Mouse (Mus musculus) frontal cortex, postnatal 10 days (tissue): Measurements from ENCODE around the gene Dlgap1.
"Not testable (repeated sequence)": the region's sequence is repeated elsewhere in the genome, so short reads cannot be mapped to it uniquely, and the experiment has no call there.

Source experiments
- DNase-seq, 2 experiments: peaks; one replicate each; pipeline ENCODE4 v3.0.0; 2022; ENCODE audit warnings: low spot score in 2 of 2, mixed read lengths in 1 of 2

Gene Dlgap1

DNA sequence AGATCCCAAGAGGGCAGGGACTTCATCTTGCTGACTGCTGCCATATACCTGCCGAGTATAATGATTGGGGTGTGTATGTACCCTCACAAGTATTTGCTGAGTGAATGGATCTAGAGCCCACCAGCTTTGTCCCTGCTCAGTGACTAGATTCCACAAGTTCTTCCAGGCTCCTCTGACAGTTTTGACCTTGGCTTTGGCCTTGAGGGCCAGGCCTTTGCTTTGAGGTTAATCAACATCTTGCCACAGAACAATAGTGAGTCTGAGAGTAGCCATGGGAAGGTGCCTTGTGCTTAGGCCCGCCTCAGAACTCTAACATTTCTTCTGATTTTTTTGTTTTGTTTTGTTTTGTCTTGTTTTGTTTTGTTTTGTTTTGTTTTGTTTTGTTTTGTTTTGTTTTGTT is 837.7 kb downstream of the Dlgap1 start:
- no peak for DNase-seq

DNA sequence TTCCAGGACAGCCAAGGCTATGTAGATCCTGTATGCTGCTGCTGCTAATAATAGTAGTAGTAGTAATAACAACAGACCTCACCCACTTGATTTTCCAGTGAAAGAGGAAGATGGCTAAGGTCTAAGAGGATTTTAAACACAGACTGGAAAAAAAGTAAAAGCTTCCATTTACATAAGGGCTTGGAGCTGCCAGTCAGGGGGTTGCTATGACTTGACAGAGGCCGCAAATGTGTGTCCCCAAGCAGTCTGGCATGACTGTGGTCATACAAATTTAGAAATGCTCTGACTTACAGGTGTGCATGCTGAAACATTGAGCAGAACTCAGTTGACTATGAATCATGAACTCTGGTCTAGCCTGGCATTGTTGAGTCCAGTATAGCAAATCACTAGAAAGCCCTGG is 839.0 kb downstream of the Dlgap1 start:
- DNase-seq = no peak

DNA sequence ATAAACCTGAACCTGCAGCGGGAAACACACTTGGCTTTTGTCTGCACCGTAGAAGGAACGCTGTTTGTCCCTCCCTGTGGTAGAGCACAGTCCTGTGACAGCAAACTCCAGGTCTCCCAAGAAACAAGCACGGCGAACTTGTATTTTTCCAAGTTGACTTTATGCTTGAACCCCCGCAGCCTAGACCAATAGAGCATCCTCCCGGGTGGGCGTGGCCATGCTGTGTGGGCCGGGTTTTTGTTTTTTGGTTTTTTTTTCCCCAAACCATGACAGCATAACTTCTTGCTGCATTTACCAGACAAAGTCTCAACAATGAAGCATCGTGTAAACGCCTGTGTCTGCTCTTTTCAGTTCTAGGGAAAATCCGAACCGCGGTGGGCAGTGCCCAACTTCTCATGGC is 840.0 kb downstream of the Dlgap1 start:
- DNase-seq = no peak

DNA sequence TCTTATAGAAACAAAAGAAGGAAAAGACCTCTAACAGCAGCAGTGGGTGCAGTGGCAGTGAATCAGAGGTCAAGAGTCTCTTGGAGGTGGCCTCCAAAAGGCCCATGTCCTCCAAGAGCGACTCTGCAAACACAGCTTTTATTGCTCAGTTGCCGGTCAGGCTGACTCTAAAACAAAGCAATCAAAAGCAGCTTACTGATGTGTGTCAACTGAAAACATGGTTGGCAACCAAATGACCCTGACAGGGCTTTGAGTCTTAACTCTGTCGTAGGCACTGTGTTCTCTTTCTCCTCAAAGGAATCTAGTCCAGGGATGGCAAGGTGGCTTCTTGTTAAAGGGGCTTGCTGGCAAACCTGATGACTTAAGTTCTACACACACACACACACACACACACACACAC is 840.9 kb downstream of the Dlgap1 start:
- no peak for DNase-seq

DNA sequence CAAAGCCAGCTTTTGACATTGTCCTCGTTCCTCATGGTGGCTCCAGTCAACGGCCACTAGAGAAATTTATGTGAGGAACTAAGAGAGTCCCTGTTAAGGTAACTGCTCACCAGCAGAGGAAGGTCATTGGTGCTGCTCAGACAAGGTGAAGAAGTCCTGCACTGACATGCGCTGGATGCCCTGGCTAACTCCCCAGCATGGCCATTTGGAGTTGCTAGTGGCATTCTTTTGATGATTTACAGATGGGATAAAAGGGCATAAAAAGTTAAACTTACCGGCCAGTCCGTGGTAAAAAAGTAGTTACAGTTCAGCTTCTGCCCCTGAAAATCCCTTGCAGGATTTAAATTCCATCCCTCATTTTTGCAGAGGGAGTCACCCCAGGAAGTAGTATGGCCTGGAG is 841.9 kb downstream of the Dlgap1 start:
- DNase-seq = no peak

DNA sequence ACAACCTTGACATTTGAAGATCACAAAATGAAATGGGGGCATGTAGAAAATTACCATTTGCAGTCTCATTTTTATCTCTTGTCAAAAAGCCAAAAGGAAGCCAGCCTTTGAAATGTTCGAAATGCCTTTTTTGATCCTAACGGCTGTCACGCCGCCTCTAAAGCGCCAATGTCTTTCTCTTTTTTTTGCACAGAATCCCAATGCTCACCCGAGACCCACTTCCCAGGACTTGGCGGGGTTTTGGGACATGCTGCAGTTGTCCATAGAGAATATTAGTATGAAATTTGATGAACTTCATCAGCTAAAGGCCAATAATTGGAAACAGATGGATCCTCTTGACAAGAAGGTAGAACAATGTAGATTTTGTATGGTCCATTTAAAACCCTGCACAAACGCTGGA is 846.1 kb downstream of the Dlgap1 start:
- no peak for DNase-seq

DNA sequence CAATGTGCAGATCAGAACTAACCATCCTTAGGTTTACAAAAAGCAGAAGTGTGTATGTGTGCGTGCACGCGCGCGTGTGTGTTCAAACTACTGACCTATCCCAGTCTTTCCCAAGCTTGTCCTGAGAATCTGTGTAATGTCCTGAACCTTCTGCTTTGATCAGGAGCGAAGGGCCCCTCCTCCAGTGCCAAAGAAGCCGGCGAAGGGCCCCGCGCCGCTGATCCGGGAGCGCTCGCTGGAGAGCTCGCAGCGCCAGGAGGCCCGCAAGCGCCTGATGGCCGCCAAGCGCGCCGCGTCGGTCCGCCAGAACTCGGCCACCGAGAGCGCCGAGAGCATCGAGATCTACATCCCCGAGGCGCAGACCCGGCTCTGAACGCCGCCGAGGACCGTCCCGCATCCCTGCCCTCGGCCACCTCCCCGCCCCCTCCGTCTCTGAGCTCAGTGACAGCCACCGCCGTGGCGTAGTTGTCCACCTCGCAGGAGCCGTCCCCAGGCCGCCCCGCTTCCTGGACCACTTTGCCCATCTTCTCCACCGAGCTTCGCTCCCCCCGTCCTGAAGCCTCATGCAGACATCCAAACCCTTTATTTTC is 849.1 kb downstream of the Dlgap1 start:
- DNase-seq = no peak

DNA sequence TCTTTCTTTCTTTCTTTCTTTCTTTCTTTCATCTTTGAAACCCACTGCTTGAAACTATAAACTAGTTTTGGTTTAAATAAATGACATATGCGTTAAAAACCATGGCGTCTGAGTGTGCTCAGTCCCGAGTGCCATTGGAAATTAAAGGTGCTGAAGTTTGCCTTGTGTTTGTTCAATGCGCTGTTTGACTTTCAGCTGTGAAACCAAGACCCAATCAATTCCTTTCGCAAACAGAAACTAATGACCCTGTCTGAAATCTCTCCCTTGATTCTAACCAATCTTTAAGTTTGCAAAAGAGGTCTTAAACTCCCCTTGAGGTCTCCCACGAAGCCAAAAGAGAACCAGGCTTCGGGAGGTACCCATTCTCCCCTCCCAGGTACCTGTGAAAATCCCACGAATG is 854.2 kb downstream of the Dlgap1 start:
- DNase-seq = no peak

DNA sequence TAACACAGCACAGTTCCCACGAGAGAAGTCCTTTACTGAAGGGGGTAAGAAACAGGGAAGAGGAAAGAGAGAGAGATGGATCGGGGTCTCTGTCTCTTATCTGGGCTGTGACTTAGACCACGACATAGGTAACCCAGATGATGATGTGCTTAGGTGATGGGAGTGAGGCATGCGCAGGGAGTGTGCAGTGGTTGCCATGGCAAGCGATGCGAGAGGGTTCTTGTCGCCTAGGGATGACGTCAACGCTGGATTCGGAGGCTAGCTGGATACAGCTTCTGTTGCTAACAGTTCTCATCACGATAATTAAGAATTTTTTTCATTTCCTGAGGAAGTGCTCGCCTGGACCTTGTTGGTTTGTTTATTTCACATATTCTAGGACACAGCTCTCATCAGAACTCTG is 857.4 kb downstream of the Dlgap1 start:
- peak; percentile 67 to 69 for DNase-seq

DNA sequence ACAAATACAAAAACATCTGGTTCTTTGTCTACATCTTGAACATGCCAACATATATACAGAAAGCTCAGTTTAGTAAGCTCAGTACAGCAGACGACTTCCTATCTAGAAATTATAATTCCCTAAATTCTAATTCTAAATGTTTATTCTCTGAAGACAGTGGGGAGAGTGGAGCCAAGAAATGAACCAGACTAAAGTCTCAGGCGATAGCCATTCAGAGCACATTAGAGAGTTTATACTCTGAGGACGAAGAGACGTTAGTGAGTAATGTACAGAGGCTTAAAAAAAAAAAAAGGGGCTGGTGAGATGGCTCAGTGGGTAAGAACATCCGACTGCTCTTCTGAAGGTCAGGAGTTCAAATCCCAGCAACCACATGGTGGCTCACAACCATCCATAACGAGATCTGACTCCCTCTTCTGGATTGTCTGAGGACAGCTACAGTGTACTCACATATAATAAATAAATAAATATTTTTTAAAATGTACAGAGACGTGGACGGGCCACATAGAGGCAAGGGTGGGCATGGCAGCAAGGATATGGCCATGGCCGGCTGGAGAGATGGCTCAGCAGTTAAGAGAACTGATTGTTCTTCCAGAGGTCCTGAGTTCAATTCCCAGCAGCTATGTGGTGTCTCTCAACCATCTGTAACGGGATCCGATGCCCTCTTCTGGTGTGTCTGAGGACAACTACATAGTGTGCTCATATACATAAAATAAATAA is 858.7 kb downstream of the Dlgap1 start:
- DNase-seq = not testable (repeated sequence)

DNA sequence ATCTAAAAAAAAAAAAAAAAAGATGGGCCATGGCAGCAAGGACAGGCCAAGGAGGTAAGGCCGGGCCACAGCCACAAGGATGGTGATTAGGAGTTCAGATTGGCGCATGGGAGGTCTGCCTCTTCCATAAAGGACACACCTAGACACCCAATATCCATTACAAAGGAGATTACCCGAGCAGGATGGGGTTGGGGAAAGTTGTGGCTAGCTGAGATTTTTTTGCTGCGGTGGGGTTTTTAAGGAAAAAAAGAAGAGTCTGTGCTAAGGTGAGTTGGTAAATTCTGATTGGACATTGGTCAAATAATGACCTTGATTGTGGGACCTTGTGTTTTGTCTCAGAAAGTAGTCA is 859.3 kb downstream of the Dlgap1 start:
- no peak for DNase-seq

DNA sequence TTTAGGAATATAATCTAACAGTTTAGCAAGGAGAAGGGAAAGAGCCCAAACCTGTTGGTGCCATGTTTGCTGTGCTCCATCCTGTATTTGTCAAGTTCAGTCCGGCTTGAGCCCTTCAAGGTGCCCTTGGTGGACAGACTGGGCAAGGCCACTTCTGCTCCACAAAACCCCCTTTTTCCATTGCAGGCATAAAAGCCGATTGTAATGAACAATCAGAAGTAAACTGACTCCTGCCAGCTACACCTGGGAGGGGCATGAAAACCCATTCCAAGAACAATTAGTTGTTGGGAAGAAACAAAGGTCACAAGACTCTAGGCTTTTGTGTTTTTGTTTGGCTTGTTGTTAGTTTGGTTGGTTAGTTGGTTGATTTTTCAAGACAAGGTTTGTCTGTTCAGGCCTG is 859.7 kb downstream of the Dlgap1 start:
- no peak for DNase-seq

DNA sequence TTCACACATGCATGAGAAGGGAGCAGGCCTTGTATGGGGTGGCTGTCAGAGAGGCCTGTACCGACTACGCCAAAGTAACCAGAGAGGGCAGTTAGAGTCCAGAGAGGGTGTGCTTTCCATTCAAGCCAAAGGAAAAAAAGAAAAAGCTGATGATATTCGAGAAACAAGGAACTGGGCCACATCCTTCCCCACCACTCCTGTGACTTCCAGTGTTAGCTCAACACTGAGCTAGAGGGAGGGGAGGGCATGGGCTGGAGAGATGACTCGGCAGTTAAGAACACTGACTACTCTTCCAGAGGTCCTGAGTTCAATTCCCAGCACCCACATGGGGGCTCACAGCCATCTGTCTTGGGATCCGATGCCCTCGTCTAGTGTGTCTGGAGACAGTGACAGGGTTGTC is 860.3 kb downstream of the Dlgap1 start:
- no peak for DNase-seq

DNA sequence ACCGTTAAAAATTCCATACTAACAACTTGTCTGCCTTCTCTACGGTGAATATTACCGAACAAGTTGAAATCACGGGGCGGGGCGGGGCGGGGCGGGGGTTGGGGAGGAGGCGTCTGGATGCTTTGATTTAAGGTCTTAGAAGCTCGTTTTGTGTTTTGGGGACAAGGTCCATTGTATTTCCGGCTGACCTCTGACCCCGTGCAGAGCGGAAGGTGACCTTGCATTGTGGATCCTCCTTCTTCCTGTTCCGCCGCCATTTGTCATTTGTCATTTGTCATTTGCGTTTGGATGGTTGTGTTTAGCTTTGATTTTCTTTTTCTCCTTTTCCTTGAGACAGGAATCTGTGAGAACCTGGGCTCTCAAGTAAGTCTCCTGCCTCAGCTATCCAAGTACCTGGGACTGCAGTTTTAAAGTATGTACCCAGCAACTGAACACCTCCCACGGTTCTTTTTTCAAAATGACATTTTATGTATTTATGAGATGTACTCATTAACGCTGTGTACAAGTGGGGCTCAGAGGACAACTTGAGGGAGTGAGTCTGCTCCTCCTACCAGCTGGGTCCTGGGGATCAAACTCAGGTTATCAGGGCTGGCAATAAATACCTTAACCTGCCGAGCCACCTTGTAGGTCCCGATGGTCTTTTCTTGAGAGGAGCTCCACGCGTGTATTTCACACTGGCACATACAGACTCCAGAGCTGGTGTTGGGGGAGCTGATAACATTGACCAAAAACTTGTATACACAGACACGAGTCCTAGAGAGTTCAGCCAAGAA is 861.3 kb downstream of the Dlgap1 start:
- no peak for DNase-seq

DNA sequence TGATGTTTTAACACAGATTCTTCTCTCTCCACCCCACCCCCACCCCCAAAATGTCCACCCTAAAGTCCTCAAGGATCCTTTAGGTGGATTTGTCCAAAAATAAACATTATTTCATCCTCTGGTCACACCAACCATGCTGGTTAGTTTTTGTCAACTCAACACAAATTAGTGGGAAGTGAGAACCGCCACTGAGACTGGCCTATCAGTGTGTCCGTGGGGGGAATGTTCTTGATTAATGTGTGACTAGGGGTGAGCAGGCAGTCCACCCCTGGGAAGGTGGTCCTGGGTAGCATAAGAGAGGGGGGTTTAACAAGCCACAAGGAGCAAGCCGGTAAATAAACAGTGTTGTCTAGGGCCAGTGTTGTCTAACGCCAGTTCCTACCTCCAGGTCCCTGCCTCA is 862.7 kb downstream of the Dlgap1 start:
- DNase-seq = no peak

DNA sequence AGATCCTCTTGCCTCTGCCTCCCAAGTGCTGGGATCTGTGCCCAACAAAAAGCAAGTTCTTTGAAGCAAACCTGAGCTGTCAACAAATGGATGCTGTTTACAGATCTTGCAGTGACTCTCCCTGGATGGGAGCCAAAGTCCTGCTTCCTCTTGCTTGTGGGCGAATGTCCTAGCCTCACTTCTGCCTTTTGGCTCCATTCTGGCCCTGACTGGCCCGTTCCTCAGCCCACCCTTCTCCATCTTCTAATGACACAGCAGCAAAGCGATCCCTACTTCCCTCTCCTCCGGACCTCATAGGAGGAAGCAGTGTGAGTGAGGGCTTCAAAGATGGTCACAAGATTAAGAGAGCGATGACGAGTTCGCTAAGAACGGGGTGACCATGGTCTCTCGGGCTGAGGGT is 863.7 kb downstream of the Dlgap1 start:
- peak; percentile 45 to 52 for DNase-seq

DNA sequence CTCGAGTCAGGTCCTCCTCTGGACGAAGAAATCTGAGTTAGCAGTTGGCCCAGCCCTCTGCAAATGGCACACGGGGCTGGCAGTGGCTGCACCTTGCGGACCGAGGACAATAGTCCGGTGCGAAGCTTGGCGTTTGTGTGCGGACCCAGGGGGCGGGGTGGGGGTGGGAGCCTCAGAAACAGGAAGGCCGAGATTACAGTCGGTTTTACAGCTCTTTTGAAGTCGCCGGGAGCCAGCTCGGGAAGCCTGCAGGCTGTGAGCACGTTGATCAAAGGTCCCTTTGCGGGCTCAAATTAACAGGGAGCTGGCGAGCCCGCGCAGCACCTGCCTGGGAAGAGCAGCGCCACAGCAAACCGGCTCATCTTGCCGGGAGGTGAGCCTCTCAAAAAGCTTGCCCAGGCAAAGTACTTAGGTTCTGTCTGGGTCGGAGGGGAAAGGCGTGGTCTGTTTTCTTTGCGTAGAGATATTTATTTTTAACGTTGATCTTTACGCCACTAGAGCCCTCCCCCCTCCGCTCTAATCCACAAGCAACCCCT is 865.6 kb downstream of the Dlgap1 start:
- no peak for DNase-seq

DNA sequence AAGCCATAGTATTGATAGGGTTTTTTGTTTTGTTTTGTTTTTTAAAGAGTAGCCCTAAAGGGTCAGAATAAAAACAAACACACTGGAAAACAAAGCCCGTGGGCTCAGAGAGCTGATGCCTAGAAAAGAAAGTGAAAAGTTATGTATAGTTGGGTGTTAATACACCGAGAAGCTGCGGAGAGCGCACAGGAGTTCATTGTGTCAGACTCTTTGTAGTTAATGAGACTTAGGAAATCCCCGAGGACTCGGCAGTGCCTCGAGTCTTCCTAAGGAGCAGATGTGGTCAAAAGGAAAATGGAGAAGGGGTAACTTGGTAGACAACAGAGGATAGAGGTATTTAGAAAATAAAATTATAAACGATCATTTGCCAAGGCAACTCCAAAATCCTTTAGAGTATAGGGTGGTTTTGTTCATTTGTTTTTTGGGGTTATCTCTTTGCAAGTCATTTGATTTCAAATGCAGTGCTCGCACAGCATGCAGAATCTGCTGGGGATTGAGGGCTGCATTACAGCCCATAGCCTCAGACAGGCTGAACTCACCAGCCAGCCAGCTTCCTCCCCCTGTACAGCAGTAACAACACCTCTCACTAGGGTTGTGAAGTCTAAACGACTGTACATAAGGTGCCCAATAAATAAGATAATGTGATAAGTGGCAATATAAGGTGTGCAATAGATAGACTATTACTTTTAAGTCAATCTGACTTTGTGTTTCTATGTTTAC is 866.4 kb downstream of the Dlgap1 start:
- DNase-seq = no peak

DNA sequence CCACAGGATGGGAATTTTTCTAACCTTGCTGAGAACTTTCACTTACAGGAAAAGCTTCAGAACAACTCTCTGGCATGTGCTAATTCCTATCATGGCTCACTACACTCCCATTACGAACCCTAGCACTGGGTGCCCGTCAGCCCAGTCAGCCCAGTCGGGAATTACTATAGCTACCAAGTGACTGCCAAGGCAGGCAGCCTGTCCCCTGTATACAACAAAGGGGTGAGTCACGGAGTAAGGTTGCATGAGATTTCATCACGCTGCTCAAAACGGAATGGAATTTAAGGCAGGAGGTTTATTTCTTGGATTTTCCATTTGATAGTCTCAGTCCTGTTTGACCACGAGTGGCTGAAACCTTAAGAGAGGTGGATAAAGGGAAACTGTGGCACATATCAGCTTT is 867.9 kb downstream of the Dlgap1 start:
- DNase-seq = no peak

DNA sequence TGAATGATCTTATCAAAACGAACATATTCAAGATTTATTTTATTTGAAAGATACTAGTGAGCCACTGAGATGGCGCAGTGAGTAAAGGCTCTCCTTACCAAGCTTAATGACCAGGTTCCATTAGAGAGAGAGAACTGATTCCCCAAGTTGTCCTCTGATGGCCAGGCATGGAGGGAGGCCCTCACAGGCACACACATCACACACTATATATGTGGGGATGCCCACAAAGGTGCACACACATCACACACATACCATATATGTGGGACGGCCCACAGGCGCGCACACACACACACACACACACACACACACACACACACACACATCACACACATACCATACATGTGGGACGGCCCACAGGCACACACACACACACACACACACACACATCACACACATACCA is 868.6 kb downstream of the Dlgap1 start:
- DNase-seq = not testable (repeated sequence)

DNA sequence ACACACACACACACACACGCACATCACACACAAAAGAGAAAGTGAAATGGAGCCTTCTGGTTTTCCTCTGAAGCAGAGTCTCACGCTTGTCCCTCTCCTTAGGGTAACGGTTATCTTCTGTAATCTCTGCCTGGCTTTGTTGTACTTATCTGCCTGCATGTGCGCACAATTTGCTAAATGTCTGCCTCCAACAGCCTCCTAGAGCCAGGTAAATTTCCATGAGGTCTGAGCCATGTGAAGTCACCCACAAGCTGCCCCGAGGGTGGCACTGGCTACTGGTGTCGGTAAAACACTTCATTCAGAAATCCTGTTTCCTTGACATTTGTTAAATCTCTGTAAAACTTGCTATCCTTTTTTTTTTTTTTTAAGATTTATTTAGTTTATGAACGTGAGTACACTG is 869.2 kb downstream of the Dlgap1 start:
- no peak for DNase-seq

DNA sequence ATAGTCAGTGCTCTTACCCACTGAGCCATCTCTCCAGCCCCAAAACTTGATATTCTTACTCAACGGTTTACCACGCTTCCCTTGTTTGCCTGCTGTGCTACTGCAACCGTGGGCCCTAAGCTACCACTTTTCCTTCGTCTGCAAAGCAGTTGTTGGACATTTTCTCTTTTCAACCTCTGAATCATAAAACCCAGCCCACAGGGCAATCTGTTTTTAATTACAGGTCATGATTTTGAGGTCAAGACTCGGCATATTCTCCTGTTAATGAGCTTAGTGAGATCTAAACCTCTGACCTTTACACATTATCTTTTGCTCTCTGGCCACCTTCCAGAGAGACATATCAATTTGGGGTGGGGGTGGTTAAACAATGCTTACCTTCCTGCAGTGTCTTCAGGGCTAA is 869.7 kb downstream of the Dlgap1 start:
- no peak for DNase-seq
